Mouse (Mus musculus): ENCODE measurements around the gene Mxra8.

DNA sequence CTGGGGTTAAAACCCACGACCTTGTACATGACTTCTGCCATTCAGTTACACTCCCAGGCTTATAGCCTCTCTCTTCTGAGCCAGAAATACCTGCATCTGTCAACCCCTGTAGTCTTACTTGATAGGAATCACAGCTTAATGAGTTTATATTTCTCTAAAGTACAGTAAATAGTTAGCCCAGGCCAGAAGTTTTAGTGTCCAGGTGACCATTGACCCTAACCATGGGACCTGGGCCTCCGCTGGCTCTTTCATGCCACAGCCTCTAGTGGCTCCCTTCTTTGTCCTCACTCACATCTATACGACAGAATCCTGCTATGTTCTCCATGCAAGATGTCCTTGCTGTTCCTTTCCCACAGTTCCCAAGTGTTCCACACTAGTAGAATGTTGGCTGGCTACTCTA is 31.6 kb upstream of the Mxra8 start:
- TF ChIP-seq EP300 (optimal IDR thresholded peaks at IDR 0.05) (no peak), CTCF (IDR thresholded peaks at IDR 0.05; ENCODE audit: low read depth) (no peak)

All from stomach, postnatal 0 days (tissue).